Mouse (Mus musculus) liver, embryonic 14.5 days (tissue): ENCODE results near the gene Pop5.

Source experiments
- CTCF ChIP-seq: IDR thresholded peaks from 2 replicates; pipeline ENCODE4 v1.5.1; 2016; ENCODE audit warnings: antibody characterized with exemption, low read depth, control low read depth
- EP300 ChIP-seq: IDR thresholded peaks from 2 replicates; pipeline ENCODE4 v1.6.1; 2016; ENCODE audit warnings: antibody characterized with exemption, low read depth

- TF ChIP-seq EP300 (no peak), CTCF (no peak)
Observed at GRCm38 (mm10) chr5:115278785-115279184, 43.1 kb downstream of the Pop5 start.
